Mouse (Mus musculus): ENCODE data around the gene Cops9. TPM values are rescaled to one million over a fixed set of nuclear protein-coding genes. Genes with fewer than 3 reads are reported as not detected.

Gene Cops9
- polyA plus RNA-seq, 1 experiment from 2014 or later = 566 TPM

- Histone ChIP-seq H3K36me3 (ENCODE audit: control insufficient read depth, insufficient read depth, low read length) (no peaks in the 10 kb centered on the region), H3K27ac (replicated peaks in 1 of 2; ENCODE audit: control insufficient read depth in 1 of 2, insufficient read depth in 1 of 2, low read depth in 2 of 2, low read length in 2 of 2) (no peak overlapping the region), H3K9ac (ENCODE audit: low read length) (no peak overlapping the region), H3K9me3 (ENCODE audit: control insufficient read depth, low read length) (no peaks in the 10 kb centered on the region), H3K4me2 (ENCODE audit: low read length) (no peak overlapping the region), H3K4me1 (ENCODE audit: control insufficient read depth in 2 of 2, insufficient read depth in 2 of 2, low read length in 2 of 2) (no peaks in the 10 kb centered on the region), H3K27me3 (ENCODE audit: control insufficient read depth, insufficient read depth, low read length) (peaks cover 7% of the 10 kb centered on the region; the same call in 1 of the 2 replicates), H3K4me3 (ENCODE audit: control insufficient read depth in 1 of 2, insufficient read depth in 1 of 2, low read depth in 1 of 2, low read length in 2 of 2) (no peak overlapping the region)
- WGBS = 53% methylated on average over 2 of the region's 2 CpGs
- no peak for ATAC-seq (ENCODE audit: insufficient number of reproducible peaks, insufficient read depth, low FRiP score, low read depth)
Measured at GRCm38 (mm10) chr1:92654676-92655075, 12.9 kb upstream of the Cops9 start.

GRCm38 (mm10) chr1:92653179-92653578 lies 11.4 kb upstream of the Cops9 start:
- Histone ChIP-seq H3K36me3 (ENCODE audit: control insufficient read depth, insufficient read depth, low read length) (no peaks in the 10 kb centered on the region), H3K27me3 (ENCODE audit: control insufficient read depth, insufficient read depth, low read length) (peaks cover 7% of the 10 kb centered on the region; the same call in 1 of the 2 replicates)
- 86% methylated on average over 3 of the region's 3 CpGs for WGBS

GRCm38 (mm10) chr1:92651467-92651866 lies 9.7 kb upstream of the Cops9 start:
- ATAC-seq (ENCODE audit: insufficient number of reproducible peaks, insufficient read depth, low FRiP score, low read depth) = no peak
- H3K4me1 ChIP-seq (ENCODE audit: control insufficient read depth in 2 of 2, insufficient read depth in 2 of 2, low read length in 2 of 2) = peaks cover 0 to 4% of the 10 kb centered on the region in 2 experiments; a peak in 2 of 4 replicates
- H3K9ac ChIP-seq (ENCODE audit: low read length) = no peak overlapping the region
- peaks cover 14% of the 10 kb centered on the region; the same call in 1 of the 2 replicates for H3K27me3 ChIP-seq (ENCODE audit: control insufficient read depth, insufficient read depth, low read length)
- 68% methylated on average over 3 of the region's 3 CpGs for WGBS
- no peaks in the 10 kb centered on the region for H3K9me3 ChIP-seq (ENCODE audit: control insufficient read depth, low read length)
- H3K4me2 ChIP-seq (ENCODE audit: low read length) = no peak overlapping the region
- H3K36me3 ChIP-seq (ENCODE audit: control insufficient read depth, insufficient read depth, low read length) = no peaks in the 10 kb centered on the region
- H3K27ac ChIP-seq (replicated peaks in 1 of 2; ENCODE audit: control insufficient read depth in 1 of 2, insufficient read depth in 1 of 2, low read depth in 2 of 2, low read length in 2 of 2) = no peak overlapping the region
- H3K4me3 ChIP-seq (ENCODE audit: control insufficient read depth in 1 of 2, insufficient read depth in 1 of 2, low read depth in 1 of 2, low read length in 2 of 2) = no peak overlapping the region

More at GRCm38 (mm10) chr1:92653179-92653578, 11.4 kb upstream of the Cops9 start:
- no peaks in the 10 kb centered on the region for H3K9me3 ChIP-seq (ENCODE audit: control insufficient read depth, low read length)
- no peak for ATAC-seq (ENCODE audit: insufficient number of reproducible peaks, insufficient read depth, low FRiP score, low read depth)
- H3K4me1 ChIP-seq (ENCODE audit: control insufficient read depth in 2 of 2, insufficient read depth in 2 of 2, low read length in 2 of 2) = peaks cover 0 to under 1% of the 10 kb centered on the region in 2 experiments; a peak in 2 of 4 replicates
- no peak overlapping the region for H3K4me3 ChIP-seq (ENCODE audit: control insufficient read depth in 1 of 2, insufficient read depth in 1 of 2, low read depth in 1 of 2, low read length in 2 of 2)
- H3K27ac ChIP-seq (replicated peaks in 1 of 2; ENCODE audit: control insufficient read depth in 1 of 2, insufficient read depth in 1 of 2, low read depth in 2 of 2, low read length in 2 of 2) = no peak overlapping the region
- no peak overlapping the region for H3K4me2 ChIP-seq (ENCODE audit: low read length)
- H3K9ac ChIP-seq (ENCODE audit: low read length) = no peak overlapping the region

DNA sequence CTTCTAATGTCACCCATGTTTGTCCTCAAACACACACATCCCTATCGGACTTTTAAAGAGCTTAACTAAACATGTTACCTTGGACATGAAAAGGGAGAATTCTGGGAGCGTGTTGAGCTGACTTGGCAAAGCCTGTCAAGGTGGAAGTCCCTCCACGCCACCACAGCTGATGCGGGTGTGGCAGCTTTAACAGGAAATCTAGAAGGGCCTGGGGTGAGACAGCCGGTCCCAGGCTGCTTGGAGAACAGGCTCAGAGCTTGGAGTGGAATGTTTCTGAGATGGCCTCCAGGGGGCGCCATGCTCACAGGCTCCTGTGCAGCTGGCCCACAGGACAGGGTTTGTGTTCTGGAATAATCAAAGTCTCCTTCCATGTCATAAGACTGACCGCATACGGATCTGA lies 6.9 kb upstream of the Cops9 start, which contains the start of gene Otos:
Otos (minus strand) TSS at position 169 of the 400 bp plus-strand sequence.
- 0 out of 2 replicates have a peak, but pooled peaks cover 10% of the 10 kb centered on the region for H3K27me3 ChIP-seq (ENCODE audit: control insufficient read depth, insufficient read depth, low read length)
- no peak within 1 kb of the TSS for H3K27ac ChIP-seq (replicated peaks in 1 of 2; ENCODE audit: control insufficient read depth in 1 of 2, insufficient read depth in 1 of 2, low read depth in 2 of 2, low read length in 2 of 2)
- peaks cover 0 to 4% of the 10 kb centered on the region in 2 experiments; a peak in 2 of 4 replicates for H3K4me1 ChIP-seq (ENCODE audit: control insufficient read depth in 2 of 2, insufficient read depth in 2 of 2, low read length in 2 of 2)
- H3K9ac ChIP-seq (ENCODE audit: low read length) = no peak within 1 kb of the TSS
- WGBS = 26% methylated on average over 8 of the region's 8 CpGs
- no peak for ATAC-seq (ENCODE audit: insufficient number of reproducible peaks, insufficient read depth, low FRiP score, low read depth)
- H3K4me3 ChIP-seq (ENCODE audit: control insufficient read depth in 1 of 2, insufficient read depth in 1 of 2, low read depth in 1 of 2, low read length in 2 of 2) = no peak within 1 kb of the TSS
- H3K4me2 ChIP-seq (ENCODE audit: low read length) = peak within 1 kb of the TSS; percentile 26; the same call in 1 of the 2 replicates
- no peaks in the 10 kb centered on the region for H3K36me3 ChIP-seq (ENCODE audit: control insufficient read depth, insufficient read depth, low read length)
- H3K9me3 ChIP-seq (ENCODE audit: control insufficient read depth, low read length) = no peaks in the 10 kb centered on the region

DNA sequence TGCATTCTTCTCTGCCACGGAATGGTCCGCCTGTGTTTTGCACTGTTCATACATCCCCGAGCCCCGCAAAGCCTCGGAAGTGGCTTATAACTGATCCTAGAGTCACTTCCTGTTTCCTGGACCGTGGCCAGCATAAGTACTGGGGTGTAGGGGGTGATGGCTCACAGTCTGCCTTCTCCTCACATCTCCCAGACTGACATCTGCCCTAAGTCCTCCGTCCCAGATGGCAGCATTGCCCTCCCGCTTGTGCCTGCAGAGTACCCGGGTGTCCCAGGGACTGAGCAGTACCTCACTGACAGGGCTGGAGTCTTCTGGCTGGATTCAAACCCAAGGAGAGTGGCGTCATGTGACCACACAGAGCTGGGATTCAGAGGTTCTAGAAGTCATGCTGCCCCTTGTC lies 6.4 kb upstream of the Cops9 start:
- no peak overlapping the region for H3K9ac ChIP-seq (ENCODE audit: low read length)
- no peak for ATAC-seq (ENCODE audit: insufficient number of reproducible peaks, insufficient read depth, low FRiP score, low read depth)
- 44% methylated on average over 10 of the region's 10 CpGs for WGBS
- H3K36me3 ChIP-seq (ENCODE audit: control insufficient read depth, insufficient read depth, low read length) = no peaks in the 10 kb centered on the region
- H3K4me2 ChIP-seq (ENCODE audit: low read length) = peak overlapping the region; percentile 26; the same call in 1 of the 2 replicates
- H3K27me3 ChIP-seq (ENCODE audit: control insufficient read depth, insufficient read depth, low read length) = 0 out of 2 replicates have a peak, but pooled peaks cover 10% of the 10 kb centered on the region
- no peaks in the 10 kb centered on the region for H3K9me3 ChIP-seq (ENCODE audit: control insufficient read depth, low read length)
- H3K27ac ChIP-seq (replicated peaks in 1 of 2; ENCODE audit: control insufficient read depth in 1 of 2, insufficient read depth in 1 of 2, low read depth in 2 of 2, low read length in 2 of 2) = no peak overlapping the region
- no peak overlapping the region for H3K4me3 ChIP-seq (ENCODE audit: control insufficient read depth in 1 of 2, insufficient read depth in 1 of 2, low read depth in 1 of 2, low read length in 2 of 2)
- peaks cover 0 to 4% of the 10 kb centered on the region in 2 experiments; a peak in 2 of 4 replicates for H3K4me1 ChIP-seq (ENCODE audit: control insufficient read depth in 2 of 2, insufficient read depth in 2 of 2, low read length in 2 of 2)

- Histone ChIP-seq H3K27me3 (ENCODE audit: control insufficient read depth, insufficient read depth, low read length) (0 out of 2 replicates have a peak, but pooled peaks cover 10% of the 10 kb centered on the region), H3K27ac (replicated peaks in 1 of 2; ENCODE audit: control insufficient read depth in 1 of 2, insufficient read depth in 1 of 2, low read depth in 2 of 2, low read length in 2 of 2) (no peak overlapping the region), H3K4me3 (ENCODE audit: control insufficient read depth in 1 of 2, insufficient read depth in 1 of 2, low read depth in 1 of 2, low read length in 2 of 2) (no peak overlapping the region), H3K9me3 (ENCODE audit: control insufficient read depth, low read length) (no peaks in the 10 kb centered on the region), H3K4me2 (ENCODE audit: low read length) (peak overlapping the region; percentile 26; the same call in 1 of the 2 replicates), H3K36me3 (ENCODE audit: control insufficient read depth, insufficient read depth, low read length) (no peaks in the 10 kb centered on the region), H3K4me1 (ENCODE audit: control insufficient read depth in 2 of 2, insufficient read depth in 2 of 2, low read length in 2 of 2) (peaks cover 0 to 4% of the 10 kb centered on the region in 2 experiments; a peak in 2 of 4 replicates), H3K9ac (ENCODE audit: low read length) (no peak overlapping the region)
- no peak for ATAC-seq (ENCODE audit: insufficient number of reproducible peaks, insufficient read depth, low FRiP score, low read depth)
- WGBS = 7% methylated on average over 8 of the region's 8 CpGs
Measured at GRCm38 (mm10) chr1:92647752-92648151, 6.0 kb upstream of the Cops9 start.

DNA sequence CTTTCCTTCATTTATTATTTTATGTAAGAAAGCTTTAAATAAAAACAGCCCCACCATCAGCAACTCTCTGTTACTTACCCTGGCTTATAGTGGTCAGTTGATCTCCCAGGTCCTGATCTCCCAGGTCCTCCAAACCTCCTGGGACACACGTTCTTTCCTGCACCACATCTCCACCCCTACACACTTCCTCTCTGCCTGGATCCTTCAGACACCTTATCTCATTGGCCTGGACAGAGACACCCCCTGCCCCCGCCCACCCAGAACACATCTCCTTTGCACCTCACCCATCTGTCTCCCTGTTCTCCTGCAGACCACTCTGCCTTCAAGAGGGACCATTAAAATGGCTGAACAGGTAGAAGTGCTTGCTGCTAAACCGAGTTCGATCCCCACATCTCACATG lies 5.2 kb upstream of the Cops9 start:
- H3K27me3 ChIP-seq (ENCODE audit: control insufficient read depth, insufficient read depth, low read length) = 0 out of 2 replicates have a peak, but pooled peaks cover 10% of the 10 kb centered on the region
- H3K4me1 ChIP-seq (ENCODE audit: control insufficient read depth in 2 of 2, insufficient read depth in 2 of 2, low read length in 2 of 2) = peaks cover 0 to 11% of the 10 kb centered on the region in 2 experiments; a peak in 2 of 4 replicates
- H3K9ac ChIP-seq (ENCODE audit: low read length) = no peak overlapping the region

More for the DNA sequence above, 5.2 kb upstream of the Cops9 start:
- Histone ChIP-seq H3K4me3 (ENCODE audit: control insufficient read depth in 1 of 2, insufficient read depth in 1 of 2, low read depth in 1 of 2, low read length in 2 of 2) (no peak overlapping the region), H3K36me3 (ENCODE audit: control insufficient read depth, insufficient read depth, low read length) (no peaks in the 10 kb centered on the region), H3K4me2 (ENCODE audit: low read length) (no peak overlapping the region), H3K9me3 (ENCODE audit: control insufficient read depth, low read length) (no peaks in the 10 kb centered on the region), H3K27ac (replicated peaks in 1 of 2; ENCODE audit: control insufficient read depth in 1 of 2, insufficient read depth in 1 of 2, low read depth in 2 of 2, low read length in 2 of 2) (no peak overlapping the region)
- 56% methylated on average over 4 of the region's 4 CpGs for WGBS
- no peak for ATAC-seq (ENCODE audit: insufficient number of reproducible peaks, insufficient read depth, low FRiP score, low read depth)
